Mouse (Mus musculus) hematopoietic stem cell, adult 5-6 weeks (primary cell): Measurements from ENCODE around the gene Snai3. TPM values are rescaled to one million over a fixed set of nuclear protein-coding genes. Genes with fewer than 3 reads are reported as not detected.

ENCODE experiments used
- ATAC-seq, 2 experiments: fragments of 125-278 bp in 1 of 2; replicated peaks in 1 of 2; 2 replicates each; pipeline ENCODE4 v1.8.0; 2016 to 2017; ENCODE audit warnings: inconsistent platforms in 2 of 2, mild to moderate bottlenecking in 2 of 2, moderate number of reproducible peaks in 2 of 2, low read depth in 1 of 2, moderate TSS enrichment in 1 of 2; ENCODE audit not compliant: low FRiP score in 2 of 2, poor library complexity in 2 of 2, severe bottlenecking in 2 of 2, insufficient read depth in 1 of 2, low TSS enrichment in 1 of 2
- total RNA-seq: library from RNA; stranded (forward); fragments of 172-1452, 232-1000 nt; gene quantifications from 2 replicates; pipeline ENCODE4 v1.2.3, GENCODE M21; 2017

Gene Snai3
- total RNA-seq, 1 experiment from 2014 or later: not detected

GRCm38 (mm10) chr8:122415554-122415953 lies 45.0 kb downstream of the Snai3 start:
- peak; percentile 29 to 47; a peak in 2 of 4 replicates for ATAC-seq

DNA sequence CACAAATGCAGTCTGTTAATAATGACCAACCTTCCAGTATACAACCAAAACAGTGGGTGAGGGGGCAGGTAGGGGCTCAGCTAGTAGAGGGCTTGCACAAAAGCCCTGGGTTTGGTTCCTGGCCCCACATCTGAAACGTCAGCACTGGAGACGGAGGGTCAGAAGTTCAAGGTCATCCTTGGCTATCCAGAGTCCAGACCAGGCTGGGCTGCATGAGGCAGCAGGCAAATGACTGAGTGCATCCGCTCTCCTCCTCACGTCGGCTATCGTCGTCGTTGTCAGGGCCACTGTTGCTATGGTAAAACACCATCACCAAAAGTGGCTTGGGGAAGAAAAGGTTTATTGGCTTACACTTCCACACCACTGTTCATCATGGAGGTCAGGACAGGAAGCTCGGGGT lies 46.2 kb downstream of the Snai3 start:
- no peak for ATAC-seq

DNA sequence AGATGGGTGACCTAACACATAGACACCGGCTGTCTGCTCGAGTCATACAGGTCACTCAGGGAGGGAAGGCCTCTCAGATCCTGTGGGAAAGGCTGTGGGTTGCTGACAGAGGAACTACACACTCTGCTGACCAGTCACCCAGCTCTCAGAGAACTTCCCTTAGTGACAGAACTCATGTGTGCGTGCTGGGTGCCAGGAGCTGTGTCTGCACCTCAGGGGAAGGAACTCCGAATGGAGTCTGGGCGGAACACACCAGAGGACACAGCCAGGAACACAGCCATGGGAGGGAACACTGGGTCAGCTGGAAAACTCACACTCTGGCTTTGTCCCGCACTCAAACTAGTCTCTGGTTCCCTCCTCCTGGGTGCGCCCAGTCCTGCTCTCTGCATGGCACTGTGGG lies 52.9 kb downstream of the Snai3 start:
- no peak for ATAC-seq

GRCm38 (mm10) chr8:122405146-122405805 lies 55.3 kb downstream of the Snai3 start:
- no peak for ATAC-seq

Other genes starting within 250 kb of the Snai3 start
- 21.8 and 70.4 TPM in 2 replicates for gene Zfpm1, start 178.6 kb downstream of the Snai3 start, total RNA-seq
- gene Trhr2, start 100.0 kb downstream of the Snai3 start, total RNA-seq: not detected in 2 replicates
- gene Zc3h18, start 84.1 kb downstream of the Snai3 start, total RNA-seq: 71.2 and 73.6 TPM in 2 replicates
- not detected in 2 replicates for gene Il17c, start 38.7 kb downstream of the Snai3 start, total RNA-seq
- gene Cyba, start 27.8 kb downstream of the Snai3 start, total RNA-seq: 35.2 and 89.7 TPM in 2 replicates
- 4.8 and 6.7 TPM in 2 replicates for gene Mvd, start 17.3 kb downstream of the Snai3 start, total RNA-seq
- gene Rnf166, start 15.3 kb upstream of the Snai3 start, total RNA-seq: 49.4 and 52.2 TPM in 2 replicates
- 10.0 and 10.2 TPM in 2 replicates for gene Ctu2, start 15.4 kb upstream of the Snai3 start, total RNA-seq
- gene Piezo1, start 90.6 kb upstream of the Snai3 start, total RNA-seq: 12.9 and 23.6 TPM in 2 replicates
- 30.8 and 33.1 TPM in 2 replicates for gene Cdt1, start 107.3 kb upstream of the Snai3 start, total RNA-seq
- 80.7 and 87.1 TPM in 2 replicates for gene Aprt, start 116.2 kb upstream of the Snai3 start, total RNA-seq
- 13.9 and 15.1 TPM in 2 replicates for gene Galns, start 150.7 kb upstream of the Snai3 start, total RNA-seq
- 9.6 and 19.3 TPM in 2 replicates for gene Trappc2l, start 150.9 kb upstream of the Snai3 start, total RNA-seq
- gene Pabpn1l, start 162.0 kb upstream of the Snai3 start, total RNA-seq: not detected in 2 replicates
- gene Cbfa2t3, start 238.4 kb upstream of the Snai3 start, total RNA-seq: 15.9 and 20.5 TPM in 2 replicates